Mouse (Mus musculus) spleen, postnatal 10 days (tissue): ENCODE data around the gene Tm9sf1.

ENCODE experiments used
- DNase-seq, 2 experiments: peaks; one replicate each; pipeline ENCODE4 v3.0.0; 2021 to 2022; ENCODE audit warnings: low spot score in 2 of 2

The Tm9sf1 gene

GRCm38 (mm10) chr14:55643060-55643907 lies at the start of gene Tm9sf1:
Gene Tm9sf1, minus strand, starts transcription at chr14:55643806.
- DNase-seq: peak; percentile 89 to 96

- DNase-seq: no peak
Observed at GRCm38 (mm10) chr14:55689433-55689832, 45.8 kb upstream of the Tm9sf1 start.

- no peak for DNase-seq
Observed at GRCm38 (mm10) chr14:55682118-55682493, 38.5 kb upstream of the Tm9sf1 start.

- peak; percentile 92 to 95 for DNase-seq
Observed at GRCm38 (mm10) chr14:55681160-55682117, 37.8 kb upstream of the Tm9sf1 start, which contains the start of gene Tinf2. Gene Tinf2, minus strand, starts transcription at chr14:55681820.

GRCm38 (mm10) chr14:55677615-55678014 lies 34.0 kb upstream of the Tm9sf1 start:
- DNase-seq: no peak

- DNase-seq: no peak
Observed at GRCm38 (mm10) chr14:55672741-55673060, 29.1 kb upstream of the Tm9sf1 start.

- DNase-seq: peak; percentile 89 to 95
Observed at GRCm38 (mm10) chr14:55671833-55672740, 28.5 kb upstream of the Tm9sf1 start, which contains the start of the genes Gmpr2 and Nedd8. Gene Gmpr2, plus strand, starts transcription at chr14:55671941. Gene Nedd8, minus strand, starts transcription at chr14:55672124.

- DNase-seq: no peak
Observed at GRCm38 (mm10) chr14:55671486-55671832, 27.9 kb upstream of the Tm9sf1 start.

GRCm38 (mm10) chr14:55660636-55661035 lies 17.0 kb upstream of the Tm9sf1 start:
- no peak for DNase-seq

- DNase-seq: peak; percentile 70 to 84
Observed at GRCm38 (mm10) chr14:55659960-55660573, 16.5 kb upstream of the Tm9sf1 start, which contains the start of gene Mdp1. Gene Mdp1, minus strand, starts transcription at chr14:55660508.

- DNase-seq: no peak
Observed at GRCm38 (mm10) chr14:55658011-55658410, 14.4 kb upstream of the Tm9sf1 start.

- no peak for DNase-seq
Observed at GRCm38 (mm10) chr14:55656935-55657334, 13.3 kb upstream of the Tm9sf1 start.

- DNase-seq: no peak
Observed at GRCm38 (mm10) chr14:55651528-55651927, 7.9 kb upstream of the Tm9sf1 start.

- DNase-seq: no peak
Observed at GRCm38 (mm10) chr14:55649884-55650283, 6.3 kb upstream of the Tm9sf1 start, which contains the start of gene Tssk4. Gene Tssk4, plus strand, starts transcription at chr14:55650184.

- DNase-seq: peak in 1 of 2 experiments; percentile 27
Observed at GRCm38 (mm10) chr14:55644261-55644888, 769 bp upstream of the Tm9sf1 start.

- DNase-seq: peak in 1 of 2 experiments; percentile 21
Observed at GRCm38 (mm10) chr14:55642679-55643059, 937 bp downstream of the Tm9sf1 start.

GRCm38 (mm10) chr14:55641291-55641690 lies 2.3 kb downstream of the Tm9sf1 start:
- no peak for DNase-seq

- no peak for DNase-seq
Observed at GRCm38 (mm10) chr14:55640816-55641215, 2.8 kb downstream of the Tm9sf1 start.

- DNase-seq: no peak
Observed at GRCm38 (mm10) chr14:55637795-55638194, 5.8 kb downstream of the Tm9sf1 start, which contains the start of gene Gm49378. Gene Gm49378, minus strand, starts transcription at chr14:55637895.

GRCm38 (mm10) chr14:55635523-55636007 lies 8.0 kb downstream of the Tm9sf1 start, which contains the start of gene Ipo4:
Gene Ipo4, minus strand, starts transcription at chr14:55635957.
- DNase-seq: peak; percentile 53 to 84
